8 mouse cellular contexts compared by ENCODE assay signal in genomic region chr19:44544775-44545174, GRCm38 (mm10). TPM values are rescaled to one million over a fixed set of nuclear protein-coding genes. Genes with fewer than 3 reads are reported as not detected.
DNase-seq lines count a peak whose midpoint lies in the region; ATAC-seq lines count a peak whose summit lies in the region.

No protein-coding gene starts in this region.

- peaks cover 22% of the 10 kb centered on the region for H3K36me3 ChIP-seq in hindbrain, embryonic 15.5 days

- no peak for ATAC-seq in hindbrain, embryonic 15.5 days (ENCODE audit: low FRiP score, low read depth)

- peaks cover 14% of the 10 kb centered on the region; the same call in 1 of the 2 replicates for H3K27me3 ChIP-seq in hindbrain, embryonic 15.5 days

- no peak overlapping the region for H3K9ac ChIP-seq in hindbrain, embryonic 15.5 days

- peak overlapping the region; percentile 40; the same call in 1 of the 2 replicates for H3K4me3 ChIP-seq in hindbrain, embryonic 15.5 days

- H3K4me1 ChIP-seq in hindbrain, embryonic 15.5 days (replicated peaks) = peaks cover 9% of the 10 kb centered on the region

- peak; percentile 73 for DNase-seq in MEL-GATA-1-ER (ENCODE audit: extremely low read depth, low read depth)
- DNase-seq in c-Kit-negative CD71-positive TER-119-positive erythroid progenitor cells, embryonic 14.5 days (ENCODE audit: low read depth, low spot score) = peak; percentile 56
- peak; percentile 83 for DNase-seq in forelimb bud, embryonic 11.5 days (ENCODE audit: low read depth, low spot score)
- peak; percentile 51 to 69 for DNase-seq in layer of hippocampus, postnatal 36 days
- peak; percentile 87 for DNase-seq in lung, postnatal 36 days
- peak; percentile 79 to 82 for DNase-seq in right cerebral cortex, adult 2 months (ENCODE audit: low spot score in 2 of 2)
- DNase-seq in urinary bladder, postnatal 25 days (ENCODE audit: low spot score) = peak; percentile 74

- H3K4me2 ChIP-seq in hindbrain, embryonic 15.5 days = peak overlapping the region; percentile 89

- H3K9me3 ChIP-seq in hindbrain, embryonic 15.5 days = peaks cover 6% of the 10 kb centered on the region; the same call in 1 of the 2 replicates

- WGBS in hindbrain, embryonic 15.5 days = 2% methylated on average over 13 of the region's 13 CpGs

- H3K27ac ChIP-seq in hindbrain, embryonic 15.5 days (replicated peaks) = no peak overlapping the region

RNA-seq across cellular contexts. Expression of gene Sec31b, which starts 0.9 kb away (rescaled TPM):
- 0.20 and 0.38 TPM in 2 replicates for polyA plus RNA-seq in hindbrain, embryonic 15.5 days (2015; fragmentation: Nextera tagmentation; extraction: Ambion mirVana)
- under 1 TPM; 0.07 to 0.33 TPM for total RNA-seq in layer of hippocampus, postnatal 36 days (2021)

RNA-seq across cellular contexts. Expression of gene Gm20538, which starts 7.9 kb away (rescaled TPM):
- polyA plus RNA-seq in hindbrain, embryonic 15.5 days (2015; fragmentation: Nextera tagmentation; extraction: Ambion mirVana) = not detected in 2 replicates
- total RNA-seq in layer of hippocampus, postnatal 36 days (2021) = not detected

RNA-seq across cellular contexts. Expression of gene Ndufb8, which starts 10.5 kb away (rescaled TPM):
- polyA plus RNA-seq in hindbrain, embryonic 15.5 days (2015; fragmentation: Nextera tagmentation; extraction: Ambion mirVana) = 674 and 705 TPM in 2 replicates
- 100 to 1,000 TPM; 368 to 394 TPM for total RNA-seq in layer of hippocampus, postnatal 36 days (2021)

RNA-seq across cellular contexts. Expression of gene Hif1an, which starts 17.9 kb away (rescaled TPM):
- polyA plus RNA-seq in hindbrain, embryonic 15.5 days (2015; fragmentation: Nextera tagmentation; extraction: Ambion mirVana) = 23.6 and 24.8 TPM in 2 replicates
- 10 to 100 TPM; 35.1 to 37.1 TPM for total RNA-seq in layer of hippocampus, postnatal 36 days (2021)

RNA-seq across cellular contexts. Expression of gene Wnt8b, which starts 51.5 kb away (rescaled TPM):
- 0.04 TPM in 1 of 2 replicates, not detected in the other for polyA plus RNA-seq in hindbrain, embryonic 15.5 days (2015; fragmentation: Nextera tagmentation; extraction: Ambion mirVana)
- not detected for total RNA-seq in layer of hippocampus, postnatal 36 days (2021)
